Mouse (Mus musculus) midbrain, postnatal 0 days (tissue): ENCODE results near the gene Frmpd4. TPM values are rescaled to one million over a fixed set of nuclear protein-coding genes. Genes with fewer than 3 reads are reported as not detected.

Experiments used
- ATAC-seq: fragments of 200-750 bp; cut with Nextera tagmentation; 2 replicates; pipeline ENCODE4 v1.8.0; 2017; ENCODE audit warnings: moderate number of reproducible peaks, mild to moderate bottlenecking, moderate TSS enrichment, moderate library complexity; ENCODE audit not compliant: low FRiP score
- DNase-seq: peaks from one replicate; pipeline ENCODE4 v3.0.0-alpha.2; 2015; ENCODE audit warnings: low spot score
- H3K27ac ChIP-seq: fragments of 300-500 bp; sonication (generic); 2 replicates; pipeline ENCODE4 v1.5.1; 2014; ENCODE audit warnings: low read depth, mild to moderate bottlenecking, low read length, mixed read lengths
- H3K27me3 ChIP-seq: fragments of 300-500 bp; sonication (generic); 2 replicates; pipeline ENCODE4 v1.6.1; 2014; ENCODE audit warnings: low read length, control low read depth, mixed read lengths; ENCODE audit not compliant: insufficient read depth
- H3K36me3 ChIP-seq: fragments of 300-500 bp; sonication (generic); 2 replicates; pipeline ENCODE4 v1.6.1; 2014; ENCODE audit warnings: low read length, control low read depth, mixed read lengths; ENCODE audit not compliant: insufficient read depth
- H3K4me1 ChIP-seq: fragments of 300-500 bp; sonication (generic); 2 replicates; pipeline ENCODE4 v1.6.1; 2014; ENCODE audit warnings: mild to moderate bottlenecking, control low read depth, antibody characterized with exemption, low read length, mixed read lengths; ENCODE audit not compliant: insufficient read depth
- H3K4me2 ChIP-seq: fragments of 300-500 bp; sonication (generic); 2 replicates; pipeline ENCODE4 v1.6.1; 2014; ENCODE audit warnings: low read depth, mild to moderate bottlenecking, low read length, mixed read lengths; ENCODE audit not compliant: poor library complexity, severe bottlenecking
- H3K4me3 ChIP-seq: fragments of 300-500 bp; sonication (generic); 2 replicates; pipeline ENCODE4 v1.5.1; 2014; ENCODE audit warnings: low read depth, mild to moderate bottlenecking, low read length, moderate library complexity
- H3K9ac ChIP-seq: fragments of 300-500 bp; sonication (generic); replicated peaks from 2 replicates; pipeline ENCODE4 v1.6.1; 2014; ENCODE audit warnings: mild to moderate bottlenecking, low read length, moderate library complexity, mixed read lengths; ENCODE audit not compliant: poor library complexity, severe bottlenecking
- H3K9me3 ChIP-seq: fragments of 300-500 bp; sonication (generic); 2 replicates; pipeline ENCODE4 v1.6.1; 2016; ENCODE audit warnings: low read length, control low read depth
- CTCF ChIP-seq: IDR thresholded peaks from 2 replicates; pipeline ENCODE4 v1.5.1; 2016; ENCODE audit warnings: antibody characterized with exemption, mild to moderate bottlenecking
- WGBS: fragments of 180-500 bp; shearing (Covaris S2); extraction: QIAGEN DNeasy Blood & Tissue Kit; methylation state at CpG from one replicate; pipeline ENCODE4 v1.1.7; 2014; 5-methylcytosine and 5-hydroxymethylcytosine counted together
- polyA plus RNA-seq: library from polyadenylated mRNA; unstranded; fragments of >200 nt; fragmentation: Nextera tagmentation; extraction: Ambion mirVana; gene quantifications from 2 replicates; pipeline ENCODE4 v1.2.1, GENCODE M21; 2015
- total RNA-seq: library from RNA; depleted of rRNA; stranded (reverse); fragments of >200 nt; gene quantifications from 2 replicates; pipeline ENCODE4 v1.2.3, GENCODE M21; 2014

Gene Frmpd4
- total and polyA plus RNA-seq, 2 experiments from 2014 or later, result 1.9 to 8.8 TPM

GRCm38 (mm10) chrX:168349320-168350225 lies 227.5 kb downstream of the Frmpd4 start:
- no peaks in the 10 kb centered on the region for H3K9me3 ChIP-seq
- TF ChIP-seq CTCF, result no peak
- no peaks in the 10 kb centered on the region for H3K36me3 ChIP-seq
- peaks cover 4% of the 10 kb centered on the region; the same call in 1 of the 2 replicates for H3K27me3 ChIP-seq
- H3K4me3 ChIP-seq, result no peak overlapping the region
- no peaks in the 10 kb centered on the region for H3K4me1 ChIP-seq
- ATAC-seq (no peak), DNase-seq (no peak)
- WGBS, result 80% methylated on average over 5 of the region's 5 CpGs
- no peak overlapping the region for H3K27ac ChIP-seq
- no peak overlapping the region for H3K4me2 ChIP-seq
- no peak overlapping the region for H3K9ac ChIP-seq

- Histone ChIP-seq H3K27ac (no peak overlapping the region), H3K4me2 (no peak overlapping the region), H3K9ac (no peak overlapping the region), H3K9me3 (no peaks in the 10 kb centered on the region), H3K4me1 (no peaks in the 10 kb centered on the region), H3K4me3 (no peak overlapping the region), H3K36me3 (no peaks in the 10 kb centered on the region), H3K27me3 (no peaks in the 10 kb centered on the region; the same call in 1 of the 2 replicates)
- no peak for TF ChIP-seq CTCF
- DNase-seq, result no peak
- no peak for ATAC-seq
These were observed 238.8 kb downstream of the Frmpd4 start for GRCm38 (mm10) chrX:168338212-168338611.

GRCm38 (mm10) chrX:168325161-168325560 lies 251.9 kb downstream of the Frmpd4 start:
- DNase-seq, result peak; percentile 22
- Histone ChIP-seq H3K4me3 (no peak overlapping the region), H3K36me3 (no peaks in the 10 kb centered on the region), H3K4me1 (no peaks in the 10 kb centered on the region), H3K9me3 (no peaks in the 10 kb centered on the region), H3K27ac (no peak overlapping the region), H3K9ac (no peak overlapping the region), H3K27me3 (peaks cover 3% of the 10 kb centered on the region; the same call in 1 of the 2 replicates), H3K4me2 (no peak overlapping the region)
- WGBS, result 76% methylated on average over 3 of the region's 3 CpGs
- ATAC-seq, result no peak
- TF ChIP-seq CTCF, result no peak

- WGBS, result 81% methylated on average over 1 of the region's 1 CpGs
- no peak for DNase-seq
- Histone ChIP-seq H3K4me1 (no peaks in the 10 kb centered on the region), H3K27ac (no peak overlapping the region), H3K9ac (no peak overlapping the region), H3K4me2 (no peak overlapping the region), H3K27me3 (peaks cover 2% of the 10 kb centered on the region; the same call in 1 of the 2 replicates), H3K9me3 (no peaks in the 10 kb centered on the region), H3K36me3 (no peaks in the 10 kb centered on the region), H3K4me3 (no peak overlapping the region)
- ATAC-seq, result no peak
- no peak for TF ChIP-seq CTCF
These were observed 264.9 kb downstream of the Frmpd4 start for GRCm38 (mm10) chrX:168312158-168312557.

GRCm38 (mm10) chrX:168310143-168310542 lies 266.9 kb downstream of the Frmpd4 start:
- Histone ChIP-seq H3K4me1 (no peaks in the 10 kb centered on the region), H3K4me3 (no peak overlapping the region), H3K36me3 (no peaks in the 10 kb centered on the region), H3K9me3 (no peaks in the 10 kb centered on the region), H3K9ac (no peak overlapping the region), H3K4me2 (no peak overlapping the region), H3K27me3 (peaks cover 2% of the 10 kb centered on the region; the same call in 1 of the 2 replicates), H3K27ac (no peak overlapping the region)
- no peak for ATAC-seq
- WGBS, result 5% methylated on average over 1 of the region's 1 CpGs
- DNase-seq, result no peak
- TF ChIP-seq CTCF, result no peak

- Histone ChIP-seq H3K9me3 (no peaks in the 10 kb centered on the region), H3K36me3 (no peaks in the 10 kb centered on the region), H3K27me3 (peaks cover 3% of the 10 kb centered on the region; the same call in 1 of the 2 replicates), H3K4me1 (no peaks in the 10 kb centered on the region), H3K4me3 (no peak overlapping the region), H3K27ac (no peak overlapping the region), H3K4me2 (no peak overlapping the region), H3K9ac (no peak overlapping the region)
- no peak for DNase-seq
- 89% methylated on average over 3 of the region's 3 CpGs for WGBS
- no peak for ATAC-seq
- no peak for TF ChIP-seq CTCF
These were observed 284.5 kb downstream of the Frmpd4 start for GRCm38 (mm10) chrX:168292506-168292905.
